Mouse (Mus musculus): ENCODE data around the gene Tshz2.

Tshz2 gene

DNA sequence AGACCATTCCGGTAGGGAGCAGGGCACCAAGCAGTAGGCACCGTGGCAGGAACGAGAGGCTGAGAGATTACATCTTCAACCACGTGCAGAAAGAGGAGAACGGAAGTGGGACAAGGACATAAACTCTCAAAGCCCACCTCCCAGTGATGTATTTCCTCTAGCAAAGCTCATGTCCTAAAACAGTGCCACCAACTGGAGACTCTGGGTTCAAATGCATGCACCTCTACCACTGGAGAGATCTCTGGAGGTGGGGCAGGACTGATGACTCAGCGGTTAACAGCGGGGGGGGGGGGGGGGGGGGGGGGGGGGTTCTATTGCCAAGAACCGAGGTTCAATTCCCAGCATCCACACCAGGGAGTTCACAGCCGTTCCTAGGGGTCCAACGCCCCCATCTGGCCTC is 410.5 kb downstream of the Tshz2 start:
- DNase-seq (ENCODE audit: low read depth, low spot score): no peak

DNA sequence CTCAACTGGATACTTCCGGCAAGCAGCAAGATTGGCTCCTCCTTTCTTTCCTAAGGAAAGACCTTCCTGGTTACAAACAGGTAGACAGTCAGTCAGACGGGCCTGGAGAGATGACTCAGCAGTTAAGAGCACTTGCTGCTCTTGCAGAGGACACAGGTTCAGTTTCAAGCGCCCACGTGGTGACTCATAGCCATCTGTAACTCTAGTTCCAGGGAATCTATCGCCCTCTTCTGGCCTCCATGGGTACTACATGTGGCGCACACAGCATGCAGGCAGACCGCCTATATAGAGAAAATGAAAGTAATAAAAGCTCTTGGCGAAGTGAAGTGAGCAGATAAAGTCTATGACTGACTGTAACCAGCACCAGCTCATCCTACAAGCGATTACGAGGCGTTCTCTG is 413.1 kb downstream of the Tshz2 start:
- DNase-seq (ENCODE audit: low read depth, low spot score): no peak

DNA sequence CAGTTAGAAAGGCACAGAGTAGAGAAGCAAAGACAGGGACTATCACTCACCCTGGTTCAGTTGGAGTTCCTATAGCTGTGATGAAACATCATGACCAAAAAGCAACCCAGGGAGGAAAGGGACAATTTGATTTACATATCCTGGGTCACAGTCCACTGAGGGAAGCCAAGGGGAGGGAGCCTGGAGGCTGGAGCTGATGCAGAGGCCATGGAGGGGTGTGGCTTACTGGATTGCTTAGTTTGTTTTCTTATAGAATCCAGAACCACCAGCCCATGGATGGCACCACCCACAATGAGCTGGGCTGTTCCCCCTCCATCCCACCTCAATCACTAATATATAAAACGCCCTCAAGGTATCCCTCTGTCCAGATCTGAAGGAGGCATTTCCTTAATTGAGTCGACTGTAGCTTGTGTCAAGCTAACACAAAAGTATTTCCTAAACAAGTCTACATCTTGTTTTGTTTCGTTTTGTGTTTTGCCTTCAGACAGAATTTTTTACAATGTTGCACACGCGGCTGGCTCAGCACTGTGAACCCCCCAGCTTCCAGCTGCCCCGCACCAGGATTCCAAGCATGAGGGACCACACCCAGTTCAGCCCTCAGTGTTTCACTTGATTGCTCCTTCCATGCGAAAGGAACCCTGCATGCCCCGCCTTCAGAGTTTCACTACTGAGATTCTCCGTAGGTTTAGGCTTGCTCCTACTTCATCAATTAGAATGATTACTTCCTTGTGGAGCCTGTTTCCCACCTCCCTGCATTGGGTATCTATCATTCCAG is 413.7 kb downstream of the Tshz2 start:
- DNase-seq (ENCODE audit: low read depth, low spot score): no peak

DNA sequence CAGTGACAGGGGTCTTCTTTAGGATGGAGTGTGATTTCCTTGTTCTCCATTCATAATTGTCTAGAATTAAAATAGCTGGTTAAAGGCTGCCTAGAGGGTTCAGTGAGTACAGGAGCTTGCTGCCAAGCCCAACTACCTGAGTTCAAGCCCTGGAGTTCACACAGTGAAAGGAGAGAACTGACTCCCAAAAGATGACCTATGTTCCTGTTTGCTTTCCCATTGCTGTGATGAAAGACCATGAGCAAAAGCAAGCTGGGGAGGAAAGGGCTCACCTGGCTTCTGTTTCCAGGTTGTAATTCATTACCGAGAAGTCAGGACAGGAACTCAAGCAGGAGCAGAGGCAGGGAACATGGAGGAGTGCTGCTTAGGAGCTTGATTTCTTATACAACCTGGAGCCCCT is 416.0 kb downstream of the Tshz2 start:
- no peak for DNase-seq (ENCODE audit: low read depth, low spot score)

DNA sequence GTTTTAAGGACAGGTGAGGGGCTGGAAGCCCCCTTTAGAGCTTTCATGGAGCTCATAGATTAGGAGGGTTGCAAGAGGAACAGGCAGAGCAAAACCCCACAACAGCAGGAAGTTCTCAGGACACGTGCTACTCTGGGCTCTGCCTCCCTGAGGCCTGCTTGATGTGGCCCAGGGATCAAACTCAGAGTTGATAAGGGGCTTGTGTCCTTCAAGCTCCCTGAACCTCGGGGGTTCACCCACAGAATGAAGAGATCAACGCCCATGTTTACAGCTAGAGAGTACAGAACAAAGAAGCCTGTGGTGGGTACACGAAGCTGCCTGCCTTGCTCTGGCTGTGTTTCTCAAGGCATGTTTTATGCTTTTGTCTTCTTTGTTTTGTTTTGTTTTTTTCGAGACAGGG is 417.8 kb downstream of the Tshz2 start:
- DNase-seq (ENCODE audit: low read depth, low spot score): no peak

DNA sequence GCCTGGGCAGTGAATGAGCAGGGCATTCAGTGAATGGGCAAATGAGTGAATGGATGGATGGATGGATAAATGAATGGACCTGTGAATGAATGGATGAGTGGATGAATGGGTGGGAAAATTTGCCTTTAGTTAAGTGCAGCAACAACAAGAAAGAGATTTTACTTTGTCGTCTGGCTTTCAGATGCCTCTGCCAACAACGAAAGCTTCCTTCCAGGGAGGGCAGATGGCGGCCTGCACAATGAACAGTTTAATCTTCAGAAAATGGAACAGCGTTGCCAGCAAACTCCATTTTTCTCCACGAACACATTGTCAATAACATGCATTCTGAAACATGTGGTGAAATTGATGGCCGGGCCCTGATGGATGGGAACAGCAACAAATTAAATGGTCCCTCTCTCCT is 418.6 kb downstream of the Tshz2 start:
- DNase-seq (ENCODE audit: low read depth, low spot score): no peak

DNA sequence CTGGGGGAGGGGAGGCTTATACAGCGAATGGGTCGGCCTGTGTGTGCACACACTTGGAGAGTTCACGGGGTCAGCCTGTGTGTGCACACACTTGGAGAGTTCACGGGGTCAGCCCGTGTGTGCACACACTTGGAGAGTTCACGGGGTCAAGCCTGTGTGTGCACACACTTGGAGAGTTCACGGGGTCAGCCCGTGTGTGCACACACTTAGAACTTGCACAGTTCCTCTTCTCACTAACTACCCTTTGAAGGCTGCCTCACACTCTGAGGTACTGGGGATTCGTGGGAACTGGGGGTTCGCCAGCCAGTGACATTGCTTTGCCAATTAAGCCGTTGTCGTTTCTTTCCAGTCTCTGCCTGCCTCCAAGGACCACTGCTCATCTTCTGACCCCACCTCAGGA is 422.1 kb downstream of the Tshz2 start:
- no peak for DNase-seq (ENCODE audit: low read depth, low spot score)

DNA sequence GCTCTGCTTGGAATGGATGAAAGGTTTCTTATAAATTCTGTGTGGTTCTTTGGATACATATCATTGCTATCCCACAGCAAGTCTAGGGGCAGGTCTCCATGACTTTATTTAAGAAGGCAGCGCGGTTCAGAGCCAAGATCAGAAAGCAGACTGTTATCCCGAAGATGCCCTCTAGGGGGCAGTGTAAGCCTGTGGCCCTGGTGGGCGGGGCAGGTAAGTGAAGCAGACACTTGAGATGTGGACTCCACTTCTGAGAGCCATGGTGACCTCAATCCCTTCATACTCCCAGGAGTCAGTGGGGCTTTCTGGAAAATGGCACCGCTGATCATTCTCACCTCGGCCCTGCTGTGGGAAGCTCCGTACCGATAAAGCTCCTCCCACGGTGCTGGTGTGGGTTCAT is 422.6 kb downstream of the Tshz2 start:
- no peak for DNase-seq (ENCODE audit: low read depth, low spot score)

DNA sequence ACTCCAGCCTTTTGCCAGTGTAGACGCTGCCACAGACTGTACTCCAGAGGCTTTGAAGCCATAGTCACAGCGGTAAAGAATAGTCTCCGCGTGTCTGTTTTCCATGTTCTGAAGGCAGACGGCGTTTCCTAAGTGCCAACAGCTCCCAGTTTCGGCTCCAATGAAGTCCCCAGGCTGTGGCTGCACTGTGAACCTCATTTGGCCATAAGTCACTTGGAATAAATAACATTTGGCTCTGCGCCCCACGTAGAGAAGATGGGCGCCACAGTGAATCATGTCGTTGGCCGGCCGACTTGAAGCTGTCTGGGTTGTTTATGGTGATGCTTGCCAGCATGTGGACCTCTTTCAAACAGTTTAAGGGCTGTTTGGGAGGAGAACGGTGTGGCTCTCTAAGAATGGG is 426.0 kb downstream of the Tshz2 start:
- no peak for DNase-seq (ENCODE audit: low read depth, low spot score)

DNA sequence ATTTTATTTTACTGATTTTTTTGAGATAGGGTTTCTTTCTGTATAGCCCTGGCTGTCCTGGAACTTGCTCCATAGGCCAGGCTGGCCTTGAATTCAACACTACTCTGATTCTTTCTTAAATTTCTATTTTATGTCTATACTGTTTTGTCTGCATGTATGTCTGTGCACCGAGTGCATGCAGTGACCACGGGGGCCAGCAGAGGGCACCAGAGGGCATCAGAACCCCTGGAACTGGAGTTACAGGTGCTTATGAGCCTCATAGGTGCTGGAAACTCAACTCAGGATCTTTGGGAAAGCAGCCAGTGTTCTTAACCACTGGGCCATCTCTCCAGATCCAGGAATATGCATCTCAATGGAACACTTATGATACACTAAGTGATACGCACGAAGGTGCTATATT is 427.3 kb downstream of the Tshz2 start:
- no peak for DNase-seq (ENCODE audit: low read depth, low spot score)

DNA sequence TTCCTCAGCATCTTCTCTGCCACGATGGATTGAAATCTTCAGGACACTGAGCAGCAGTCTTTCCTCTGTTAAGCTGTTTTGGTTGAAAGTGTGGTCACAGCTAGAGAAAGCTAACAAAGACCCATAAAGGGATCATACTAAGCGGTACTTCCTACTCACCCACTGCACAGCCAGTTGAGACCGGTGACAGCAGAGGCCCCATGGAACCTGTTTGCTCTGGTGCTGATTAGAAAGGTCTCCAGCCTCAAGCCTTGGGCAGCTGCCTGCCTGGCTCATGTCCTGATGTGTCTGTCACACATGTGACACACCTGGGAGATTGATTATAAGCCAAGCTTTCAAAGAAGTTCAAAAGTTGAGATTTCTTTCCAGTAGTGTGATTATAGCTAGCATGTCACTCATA is 429.6 kb downstream of the Tshz2 start:
- no peak for DNase-seq (ENCODE audit: low read depth, low spot score)

DNA sequence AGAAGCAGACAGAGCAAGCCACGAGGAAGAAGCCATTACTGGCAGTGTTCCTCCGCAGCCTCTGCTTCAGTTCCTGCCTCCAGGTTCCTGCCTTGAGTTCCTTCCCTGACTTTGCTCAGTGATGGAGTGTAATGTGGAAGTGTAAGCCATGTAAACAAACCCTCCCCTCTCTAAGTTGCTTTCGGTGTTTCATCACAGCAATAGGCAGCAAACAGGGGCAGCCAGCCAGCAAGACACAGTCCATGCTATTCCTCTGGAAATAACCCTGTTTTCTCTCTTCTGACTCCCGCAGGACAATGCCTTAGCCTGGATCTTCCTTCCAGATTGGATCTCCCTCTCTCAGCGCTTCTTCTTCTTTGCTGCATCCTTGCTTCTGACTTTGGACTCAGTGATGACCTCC is 437.2 kb downstream of the Tshz2 start:
- DNase-seq (ENCODE audit: low read depth, low spot score): no peak

DNA sequence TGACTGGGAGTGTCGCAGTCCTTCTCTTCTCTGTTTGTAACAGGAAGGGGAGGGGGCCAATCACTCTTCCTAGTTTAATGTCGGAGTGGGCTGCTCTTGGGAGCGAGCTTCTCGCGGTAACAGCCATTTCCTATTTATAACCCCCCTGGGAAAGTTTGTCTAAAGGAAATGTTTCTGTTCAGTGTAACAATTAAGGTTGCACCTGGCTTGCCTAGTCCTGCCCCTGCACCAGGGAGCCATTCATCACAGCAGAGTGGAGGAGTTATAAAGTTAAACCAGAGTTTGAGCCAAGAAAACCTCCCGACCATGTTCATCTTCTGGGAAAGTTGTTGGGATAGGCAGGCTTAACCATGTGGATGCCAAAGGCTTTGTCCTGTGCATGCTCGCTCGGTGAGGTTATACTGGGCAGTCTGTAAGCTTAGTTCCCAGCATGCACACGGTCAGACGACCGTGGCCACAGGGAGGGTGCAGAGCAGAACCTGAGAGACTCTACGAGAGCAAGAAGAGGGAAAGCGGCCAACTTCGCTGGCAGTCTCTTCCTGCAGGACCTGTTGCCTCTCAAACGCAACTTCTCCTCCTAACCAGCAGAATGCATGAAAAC is 437.9 kb downstream of the Tshz2 start:
- no peak for DNase-seq (ENCODE audit: low read depth, low spot score)

DNA sequence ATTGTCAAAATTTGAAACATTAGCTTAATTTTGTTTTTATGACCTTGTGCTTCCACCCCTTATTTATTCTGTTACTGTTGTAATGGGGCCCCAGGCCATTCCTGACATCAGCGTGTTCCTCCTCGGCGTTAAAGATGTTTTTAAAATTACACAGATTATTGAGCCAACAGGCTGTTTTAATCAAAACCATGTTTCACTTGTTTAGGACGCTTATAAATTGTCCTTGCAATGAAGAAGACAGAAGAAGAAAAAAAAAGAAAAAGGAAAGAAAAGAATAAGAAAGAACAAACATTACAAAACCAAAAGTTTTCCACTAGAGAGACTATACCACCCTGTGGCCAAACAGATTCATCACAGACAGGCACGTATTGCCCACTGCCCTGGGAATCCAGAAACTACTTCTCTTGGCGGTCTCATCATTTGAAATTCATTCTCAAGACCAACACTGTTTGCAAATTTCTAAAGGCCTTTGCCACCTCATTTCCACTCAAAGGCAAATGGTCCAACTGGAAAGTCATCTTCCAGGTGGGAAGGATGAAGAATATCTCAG is 444.2 kb downstream of the Tshz2 start:
- no peak for DNase-seq (ENCODE audit: low read depth, low spot score)

DNA sequence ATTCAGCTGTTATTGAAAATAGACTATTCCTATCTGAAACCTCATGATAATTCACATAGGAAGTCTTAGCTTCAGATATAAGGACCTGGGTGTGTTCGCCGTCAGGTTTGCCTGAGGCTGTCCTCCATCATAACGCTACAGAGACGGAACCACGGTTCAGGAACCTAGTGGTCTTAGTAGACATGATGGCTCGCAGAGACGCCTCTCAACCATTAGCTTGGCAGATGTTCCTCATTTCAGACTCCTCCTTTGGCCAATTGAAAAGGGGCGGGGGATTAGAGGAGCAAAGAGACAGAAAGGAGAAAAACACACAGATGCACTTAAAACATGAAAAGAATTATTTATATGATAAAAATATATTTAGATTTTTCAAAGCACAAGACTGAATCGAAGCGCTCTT is 445.2 kb downstream of the Tshz2 start:
- DNase-seq (ENCODE audit: low read depth, low spot score): no peak

DNA sequence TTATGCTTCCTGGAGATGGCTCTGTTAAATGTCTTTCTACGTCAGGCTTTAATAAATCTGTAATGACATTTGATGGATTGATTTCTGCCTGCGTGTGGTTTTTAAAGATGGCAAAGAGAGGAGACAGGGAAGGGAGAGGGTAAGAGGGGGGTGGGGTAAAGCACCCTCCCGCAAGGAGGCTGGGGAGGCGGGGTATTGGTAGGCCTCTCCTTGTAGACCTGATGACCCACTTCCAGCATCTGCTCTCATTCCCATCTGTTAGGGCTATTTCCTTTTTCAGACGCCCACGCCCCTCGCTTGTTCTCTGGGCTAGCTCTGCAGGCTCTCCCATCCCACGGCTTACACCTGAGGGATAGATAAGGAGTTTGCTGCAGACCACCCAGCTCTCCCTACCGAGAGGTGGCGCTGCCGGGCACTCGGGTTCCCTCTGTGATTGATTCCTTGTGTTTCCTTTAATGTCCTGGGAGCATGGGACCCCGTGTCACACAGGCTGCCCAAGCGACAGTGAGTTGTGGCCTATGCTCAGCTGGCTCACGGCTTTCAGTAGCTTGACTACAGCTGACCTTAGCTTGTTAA is 445.7 kb downstream of the Tshz2 start:
- DNase-seq (ENCODE audit: low read depth, low spot score): no peak

DNA sequence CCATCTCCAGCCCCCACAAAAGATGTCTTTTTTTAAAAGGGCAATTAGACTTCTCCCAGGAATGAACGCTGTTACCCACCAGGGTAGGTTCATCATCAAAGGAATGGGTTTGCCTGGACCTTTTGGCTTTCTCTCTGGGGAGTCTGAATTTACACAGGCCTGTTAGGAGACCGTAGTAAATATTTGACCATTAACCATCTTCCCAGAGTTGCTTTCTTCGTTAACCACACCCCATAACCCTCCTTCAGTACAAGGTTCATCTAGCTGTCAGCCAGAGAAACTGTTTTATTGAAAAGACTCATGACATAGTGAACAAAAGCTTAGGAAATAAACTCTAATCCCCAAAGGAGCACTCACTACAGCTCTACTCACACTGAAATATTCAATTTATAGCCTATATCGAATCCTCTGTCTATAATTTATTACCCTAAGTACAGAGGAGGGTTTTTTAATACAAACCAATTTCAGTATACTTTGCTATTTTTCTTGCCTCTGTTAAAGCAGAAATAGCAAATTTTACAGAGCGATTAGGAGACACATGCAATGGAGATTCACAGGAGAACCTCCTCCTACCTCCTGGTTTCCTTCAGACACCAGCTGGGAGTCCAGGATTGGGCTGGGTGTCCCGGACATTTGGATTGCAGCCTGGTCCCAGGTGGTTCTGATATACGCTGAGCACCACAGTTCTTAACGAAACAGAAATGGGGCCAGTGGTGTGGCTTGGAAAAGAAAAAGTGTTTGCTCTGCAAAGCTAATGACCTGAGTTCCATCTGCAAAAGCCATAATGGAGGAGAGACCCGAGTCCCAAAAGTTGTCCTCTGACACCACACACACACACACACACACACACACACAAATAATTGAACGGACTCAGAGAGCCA is 459.0 kb downstream of the Tshz2 start:
- DNase-seq (ENCODE audit: low read depth, low spot score): no peak

DNA sequence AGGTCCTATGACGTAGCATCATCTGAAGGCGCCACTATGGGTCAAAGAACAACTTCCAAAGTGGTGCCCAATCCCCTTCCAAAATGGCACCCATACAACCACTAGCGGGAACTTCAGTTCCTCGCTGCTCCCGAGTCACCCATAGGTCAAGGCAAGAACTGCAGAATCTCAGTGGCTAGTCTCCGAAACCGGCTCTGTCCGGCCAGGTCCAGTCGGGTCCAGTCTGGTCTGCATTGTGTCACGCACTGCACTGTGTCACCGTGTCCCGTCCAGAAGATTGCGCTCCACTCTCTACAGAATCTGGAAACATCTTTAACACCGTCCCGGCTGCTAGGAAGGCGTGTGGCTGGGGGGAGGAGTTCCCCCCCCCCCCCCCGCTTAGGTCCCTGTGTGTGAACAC is 461.4 kb downstream of the Tshz2 start:
- no peak for DNase-seq (ENCODE audit: low read depth, low spot score)

DNA sequence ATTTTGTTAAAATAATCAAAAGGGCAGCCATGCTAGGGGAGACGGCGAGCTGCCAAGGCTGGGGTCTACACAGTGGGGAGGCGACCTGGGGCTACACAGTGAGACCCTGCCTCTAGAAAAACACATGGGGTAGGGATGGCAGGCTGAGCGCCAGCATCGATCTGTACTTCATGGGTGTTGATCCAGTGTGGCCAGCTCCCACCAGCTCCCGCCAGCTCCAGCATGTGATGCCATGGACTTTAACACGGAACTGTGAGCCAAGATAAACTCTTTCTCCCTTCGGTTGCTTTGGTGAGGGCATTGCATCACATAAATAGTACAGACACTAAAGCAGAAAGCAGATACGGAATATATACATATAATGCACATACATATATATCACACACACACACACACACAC is 462.1 kb downstream of the Tshz2 start:
- no peak for DNase-seq (ENCODE audit: low read depth, low spot score)

DNA sequence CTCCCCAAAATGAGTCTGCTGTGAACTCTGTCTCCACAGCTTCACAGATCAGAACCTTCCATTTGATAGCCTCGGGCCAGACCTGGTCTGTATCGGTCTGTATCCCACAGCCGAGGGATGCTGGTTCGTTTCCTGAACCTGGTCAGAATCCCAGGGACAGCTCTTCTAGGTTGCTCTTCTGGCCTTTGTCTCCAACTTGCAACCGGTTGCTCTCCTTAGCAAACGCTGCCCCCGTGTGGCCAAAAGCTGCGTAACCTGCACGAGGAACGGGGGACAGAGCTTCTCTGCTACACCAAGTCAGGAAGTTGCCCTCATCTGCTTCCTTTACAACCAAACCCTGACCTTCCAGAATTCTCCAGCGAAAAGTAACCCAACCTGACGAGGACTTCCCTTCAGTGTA is 468.3 kb downstream of the Tshz2 start:
- peak; percentile 53 for DNase-seq (ENCODE audit: low read depth, low spot score)

DNA sequence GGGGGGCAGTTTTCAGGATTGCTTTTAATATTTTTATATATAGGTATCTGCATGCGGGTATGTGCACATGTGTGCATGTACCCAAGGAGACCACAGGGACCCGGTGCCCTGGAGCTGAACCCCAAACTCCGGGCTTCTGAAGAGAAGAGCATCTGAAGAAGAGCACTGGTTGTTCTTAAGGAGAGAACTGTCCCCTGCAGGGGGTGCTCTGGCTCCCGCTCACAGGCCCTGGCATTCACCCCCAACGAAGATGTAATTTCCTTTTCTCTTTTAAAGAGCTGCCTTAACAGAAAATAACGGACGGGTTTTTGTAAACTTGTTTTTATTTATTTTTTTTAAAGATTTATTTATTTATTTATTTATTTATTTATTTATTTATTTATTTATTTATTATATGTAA is 469.1 kb downstream of the Tshz2 start:
- DNase-seq (ENCODE audit: low read depth, low spot score): no peak

DNA sequence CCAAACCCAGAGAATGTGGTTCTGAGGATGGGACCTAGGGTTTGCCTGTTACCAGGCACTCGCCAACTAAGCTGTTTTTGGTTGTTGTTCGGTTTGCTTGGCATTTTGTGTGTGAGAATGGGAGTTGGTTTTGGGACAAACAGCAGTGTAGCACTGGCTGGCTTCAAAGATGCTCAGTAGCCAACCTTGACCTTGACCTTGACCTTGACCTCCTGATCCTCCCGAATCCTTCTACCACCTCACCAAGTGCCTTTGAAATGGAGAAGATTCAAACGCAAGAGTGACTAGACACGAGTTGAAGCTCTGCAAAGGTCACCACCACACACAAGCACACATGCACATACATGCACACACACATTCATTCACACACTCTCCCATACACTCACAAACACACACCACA is 470.5 kb downstream of the Tshz2 start:
- no peak for DNase-seq (ENCODE audit: low read depth, low spot score)

Measured in retina, adult 2 months (tissue).